Mouse (Mus musculus) yolk sac, embryonic 10.5 days (tissue): ENCODE results near the gene Arhgef3.

Experiments
- DNase-seq: peaks from one replicate; pipeline ENCODE4 v3.0.0-alpha.2; 2017; ENCODE audit warnings: low spot score

Arhgef3 gene

DNA sequence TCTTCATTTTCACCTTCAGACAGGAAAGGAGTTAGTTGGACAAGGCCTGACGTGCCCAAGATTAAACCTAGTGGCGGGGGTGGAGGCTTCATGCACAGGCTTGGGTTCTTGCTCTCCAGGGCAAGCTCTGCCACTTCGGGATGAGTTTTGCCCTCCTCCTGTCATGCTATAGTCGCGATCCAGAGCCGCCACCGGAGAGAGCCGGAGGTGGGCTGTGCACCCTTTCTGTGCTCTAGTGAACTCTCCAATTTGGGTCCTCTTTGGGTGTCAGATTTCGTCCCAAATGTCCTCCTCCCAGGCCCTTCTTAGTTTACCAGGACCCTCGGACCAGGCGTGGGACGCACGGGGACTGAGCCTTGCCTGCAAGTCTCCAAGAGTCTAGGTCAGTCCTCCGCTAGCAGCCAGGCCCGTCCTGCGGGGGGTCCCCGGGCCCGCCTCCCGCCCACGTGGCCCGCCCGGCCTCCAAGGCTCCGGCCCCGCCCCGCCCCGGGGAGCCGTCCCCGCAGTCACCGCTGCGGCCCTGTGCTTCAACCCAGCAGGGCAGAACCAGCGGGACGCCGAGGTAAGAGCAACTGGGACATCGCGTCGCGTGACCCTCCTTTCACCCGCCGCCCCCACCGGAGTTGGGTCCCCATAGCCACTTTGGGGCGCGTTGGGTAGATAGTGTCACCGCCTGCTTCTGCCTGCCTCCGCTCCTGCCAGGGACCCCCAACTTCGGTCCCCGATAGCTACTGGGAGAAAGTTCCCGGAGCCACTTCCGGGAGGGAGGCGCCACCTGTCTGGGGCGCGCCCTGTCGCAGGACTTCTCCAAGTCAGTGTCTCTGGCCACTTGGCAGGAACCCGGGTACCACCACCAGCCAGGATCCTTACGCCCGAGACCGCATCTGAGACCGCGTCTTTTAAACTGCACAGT is at the start of gene Arhgef3:
Gene Arhgef3 (plus strand): TSS at position 538 of the 913 bp plus-strand sequence.
- DNase-seq: peak; percentile 86

- peak; percentile 50 for DNase-seq
Observed at GRCm38 (mm10) chr14:27066171-27066929, 48.3 kb upstream of the Arhgef3 start.

DNA sequence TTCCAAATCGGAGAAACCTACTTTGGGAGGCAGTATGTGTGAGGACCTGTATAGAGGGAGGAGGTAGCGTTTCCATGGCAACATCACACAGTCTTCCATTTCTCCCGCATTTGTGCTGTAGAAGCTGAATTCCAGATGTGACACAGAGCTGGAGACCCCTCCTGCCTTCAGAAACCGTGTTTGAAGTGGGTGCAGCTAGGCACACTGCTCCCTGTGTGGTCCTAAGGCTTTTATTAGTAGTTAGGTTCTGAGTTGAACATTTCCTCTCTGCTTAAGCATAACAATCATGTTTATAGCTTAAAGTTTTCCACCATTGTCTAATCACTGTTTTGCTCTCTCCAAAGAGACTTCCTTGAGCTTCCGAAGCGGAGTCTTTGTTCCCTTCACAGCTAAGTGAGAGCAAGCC is 46.8 kb upstream of the Arhgef3 start:
- no peak for DNase-seq

DNA sequence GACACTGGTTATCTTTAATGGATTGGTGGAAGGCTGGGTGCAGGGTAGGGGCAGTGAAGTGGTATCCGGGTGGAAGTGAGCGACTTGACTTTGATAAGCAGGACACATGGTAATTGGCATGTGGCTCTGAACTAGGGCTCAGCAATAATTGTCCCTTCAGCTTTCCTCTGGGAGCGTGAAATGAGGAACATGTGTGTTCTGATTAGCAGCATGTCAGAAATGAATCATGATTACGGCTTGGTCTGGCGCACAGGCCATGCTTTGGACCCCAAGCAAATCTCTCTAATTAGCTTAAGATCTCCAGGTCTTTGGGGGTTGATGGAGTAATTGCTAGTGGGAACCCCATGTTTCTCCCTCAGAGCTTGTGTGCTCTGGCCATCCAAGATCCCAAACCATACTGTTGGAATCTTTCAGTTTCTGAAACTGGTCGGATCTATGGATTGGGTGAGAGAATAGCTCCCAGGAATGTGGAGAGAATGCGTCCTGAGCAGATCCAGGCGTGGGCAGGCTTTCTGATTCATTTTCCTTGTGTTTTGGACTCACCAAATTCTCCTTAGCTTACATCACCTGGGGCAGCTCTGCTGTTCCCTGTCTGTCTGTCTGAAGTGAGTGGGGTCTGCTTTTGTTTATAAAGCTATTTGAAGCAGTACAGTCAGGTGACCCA is 45.1 kb upstream of the Arhgef3 start:
- no peak for DNase-seq

- DNase-seq: no peak
Observed at GRCm38 (mm10) chr14:27070128-27070527, 44.6 kb upstream of the Arhgef3 start.

- no peak for DNase-seq
Observed at GRCm38 (mm10) chr14:27070758-27071157, 43.9 kb upstream of the Arhgef3 start.

DNA sequence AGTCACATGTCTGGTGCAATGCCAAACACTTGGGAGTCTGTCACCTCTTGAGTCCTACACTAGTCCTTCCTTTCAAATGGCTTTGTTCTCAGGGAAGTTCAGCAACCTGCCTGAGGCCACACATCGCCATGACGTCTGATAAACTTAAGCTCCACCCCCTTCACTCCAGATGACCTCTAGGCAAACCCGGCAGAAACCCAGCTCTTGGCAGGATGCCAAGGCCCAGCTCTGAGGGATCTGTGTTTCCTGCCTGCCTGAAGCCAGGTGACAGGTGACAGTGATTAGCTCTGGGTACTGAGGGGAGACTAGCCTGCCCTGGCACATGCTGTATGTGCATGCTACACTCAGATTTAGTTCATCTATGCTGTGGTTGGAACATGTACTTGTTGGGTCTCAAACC is 42.7 kb upstream of the Arhgef3 start:
- DNase-seq: peak; percentile 78

- DNase-seq: no peak
Observed at GRCm38 (mm10) chr14:27075084-27075483, 39.6 kb upstream of the Arhgef3 start.

- DNase-seq: no peak
Observed at GRCm38 (mm10) chr14:27075909-27076521, 38.7 kb upstream of the Arhgef3 start.

DNA sequence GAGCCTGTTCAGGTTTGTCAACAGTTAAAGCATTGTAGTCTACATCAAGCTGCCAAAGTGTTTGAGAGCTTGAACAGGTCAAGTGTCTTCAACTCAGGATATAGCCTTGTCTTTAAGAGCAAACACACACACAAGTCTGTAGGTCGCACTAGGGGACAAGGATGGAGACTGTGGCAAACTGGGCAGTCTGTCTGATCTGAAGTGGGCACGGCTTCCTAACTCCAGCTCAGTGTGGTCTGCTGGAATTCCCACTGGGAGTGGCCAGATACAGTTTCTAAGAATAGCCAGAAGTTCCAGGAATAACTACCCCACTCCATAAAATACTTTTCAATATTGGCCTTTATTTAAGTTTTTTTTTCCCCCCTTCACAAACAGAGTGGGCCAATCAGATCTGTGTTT is 38.2 kb upstream of the Arhgef3 start:
- DNase-seq: no peak

GRCm38 (mm10) chr14:27081536-27082275 is 33.0 kb upstream of the Arhgef3 start:
- DNase-seq: no peak

DNA sequence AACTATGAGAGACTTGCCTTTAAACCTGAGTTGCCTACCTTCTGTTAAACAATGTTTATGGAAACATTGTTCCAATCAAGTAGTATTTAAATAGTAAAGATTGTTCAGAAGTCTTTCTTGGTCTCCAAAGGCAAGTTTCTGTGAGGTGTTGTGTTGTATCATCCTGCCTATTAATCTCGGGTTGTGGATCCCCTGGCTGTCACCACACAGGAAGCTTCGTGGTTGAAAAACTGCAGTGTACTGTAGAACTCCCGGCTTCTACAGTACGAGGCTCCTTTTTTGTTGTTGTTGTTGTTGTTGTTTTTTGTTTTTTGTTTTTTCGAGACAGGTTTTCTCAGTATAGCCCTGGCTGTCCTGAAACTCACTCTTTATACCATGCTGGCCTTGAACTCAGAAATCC is 29.2 kb upstream of the Arhgef3 start:
- no peak for DNase-seq

DNA sequence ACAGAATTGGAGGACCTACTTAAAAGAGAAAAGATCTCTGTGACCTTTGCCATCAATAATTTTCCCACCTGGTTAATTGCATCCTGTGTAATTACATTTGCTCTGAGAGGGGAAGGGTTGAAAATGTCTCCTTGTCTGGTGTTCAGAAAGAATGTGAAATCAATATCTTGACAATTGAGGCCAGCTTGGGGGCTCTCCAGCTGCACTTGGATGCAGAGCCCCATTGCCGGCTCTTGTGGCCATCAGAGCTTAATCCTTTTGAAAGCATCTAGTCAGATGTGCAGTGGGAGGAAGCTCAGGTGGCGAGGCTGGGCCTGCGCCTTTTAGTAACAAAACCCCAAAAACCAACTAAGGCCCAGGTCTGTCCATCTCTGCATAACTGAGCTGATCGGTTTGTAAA is 28.7 kb upstream of the Arhgef3 start:
- no peak for DNase-seq

- DNase-seq: no peak
Observed at GRCm38 (mm10) chr14:27094247-27094646, 20.5 kb upstream of the Arhgef3 start.

- no peak for DNase-seq
Observed at GRCm38 (mm10) chr14:27096133-27096532, 18.6 kb upstream of the Arhgef3 start.

GRCm38 (mm10) chr14:27096779-27097178 is 17.9 kb upstream of the Arhgef3 start:
- peak; percentile 75 for DNase-seq

GRCm38 (mm10) chr14:27101735-27102134 is 13.0 kb upstream of the Arhgef3 start:
- DNase-seq: peak; percentile 42

DNA sequence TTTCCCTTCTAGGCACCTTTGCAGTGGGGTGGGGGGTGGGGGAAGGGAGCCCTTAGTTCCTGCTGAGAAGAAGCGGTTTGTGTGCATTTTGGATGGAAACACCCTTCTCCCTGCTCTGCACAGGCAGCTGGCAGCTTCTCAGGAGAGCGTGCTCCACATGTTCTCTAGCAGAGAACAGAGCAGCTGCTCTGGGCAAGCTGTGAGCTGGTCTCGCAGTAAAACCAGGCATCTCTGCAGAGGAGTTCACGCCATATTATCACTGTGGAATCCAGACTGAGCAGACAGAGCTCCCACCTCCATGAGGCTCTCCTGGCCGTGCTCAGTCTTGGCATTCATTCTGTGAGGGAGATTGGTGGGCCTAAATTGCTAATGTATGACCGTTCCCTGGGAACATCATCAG is 12.0 kb upstream of the Arhgef3 start:
- DNase-seq: no peak

GRCm38 (mm10) chr14:27105731-27106457 is 8.8 kb upstream of the Arhgef3 start:
- DNase-seq: no peak

- peak; percentile 13 for DNase-seq
Observed at GRCm38 (mm10) chr14:27108748-27109504, 5.8 kb upstream of the Arhgef3 start.
